Mouse (Mus musculus) hindbrain, embryonic 10.5 days (tissue): ENCODE results near the gene Mrpl54. TPM values are rescaled to one million over a fixed set of nuclear protein-coding genes. Genes with fewer than 3 reads are reported as not detected.

Experiments
- DNase-seq: peaks from one replicate; pipeline ENCODE4 v3.0.0-alpha.2; 2017; ENCODE audit warnings: low spot score
- H3K27ac ChIP-seq: fragments of 300-500 bp; sonication (generic); 2 replicates; pipeline ENCODE4 v1.5.1; 2016; ENCODE audit warnings: mild to moderate bottlenecking, moderate library complexity
- H3K27me3 ChIP-seq: fragments of 300-500 bp; sonication (generic); 2 replicates; pipeline ENCODE4 v1.6.1; 2016; ENCODE audit warnings: mild to moderate bottlenecking; ENCODE audit not compliant: poor library complexity, insufficient read depth, severe bottlenecking
- H3K36me3 ChIP-seq: fragments of 300-500 bp; sonication (generic); 2 replicates; pipeline ENCODE4 v1.6.1; 2016; ENCODE audit warnings: mild to moderate bottlenecking, moderate library complexity
- H3K4me1 ChIP-seq: fragments of 300-500 bp; sonication (generic); replicated peaks from 2 replicates; pipeline ENCODE4 v1.6.1; 2016; ENCODE audit warnings: mild to moderate bottlenecking
- H3K4me3 ChIP-seq: fragments of 300-500 bp; sonication (generic); 2 replicates; pipeline ENCODE4 v1.5.1; 2016; ENCODE audit warnings: mild to moderate bottlenecking, moderate library complexity
- H3K9me3 ChIP-seq: fragments of 300-500 bp; sonication (generic); 2 replicates; pipeline ENCODE4 v1.6.1; 2016; ENCODE audit warnings: mild to moderate bottlenecking, moderate library complexity
- WGBS: fragments of 180-500 bp; shearing (Covaris S2); methylation state at CpG from one replicate; pipeline ENCODE4 v1.1.7; 2016; 5-methylcytosine and 5-hydroxymethylcytosine counted together
- polyA plus RNA-seq: library from polyadenylated mRNA; unstranded; fragments of >200 nt; fragmentation: Nextera tagmentation; extraction: Ambion mirVana; gene quantifications from 2 replicates; pipeline ENCODE4 v1.2.1, GENCODE M21; 2016

Gene Mrpl54
- polyA plus RNA-seq = 238 and 239 TPM in 2 replicates

GRCm38 (mm10) chr10:81266211-81267105, at the start of gene Mrpl54, which contains the start of gene Apba3:
Mrpl54 (minus strand) TSS chr10:81266934.
Apba3 (plus strand) TSS chr10:81266960.
- H3K27ac ChIP-seq = peak within 1 kb of the TSS; percentile 99
- H3K4me3 ChIP-seq = peak within 1 kb of the TSS; percentile 80
- H3K4me1 ChIP-seq = peaks cover 33% of the 10 kb centered on the region
- WGBS = under 1% methylated on average over 48 of the region's 48 CpGs
- H3K9me3 ChIP-seq = no peaks in the 10 kb centered on the region
- DNase-seq = peak; percentile 96
- H3K27me3 ChIP-seq = no peaks in the 10 kb centered on the region
- peaks cover 61% of the 10 kb centered on the region for H3K36me3 ChIP-seq

- whole genome bisulfite sequencing = 92% methylated on average over 16 of the region's 16 CpGs
- no peak overlapping the region for H3K4me3 ChIP-seq
- no peaks in the 10 kb centered on the region for H3K9me3 ChIP-seq
- H3K4me1 ChIP-seq = peaks cover 40% of the 10 kb centered on the region
- peaks cover 83% of the 10 kb centered on the region for H3K36me3 ChIP-seq
- no peak overlapping the region for H3K27ac ChIP-seq
- DNase-seq = no peak
- peaks cover 9% of the 10 kb centered on the region; the same call in 1 of the 2 replicates for H3K27me3 ChIP-seq
Measured at GRCm38 (mm10) chr10:81315587-81315986, 48.9 kb upstream of the Mrpl54 start.

GRCm38 (mm10) chr10:81314201-81314600, 47.5 kb upstream of the Mrpl54 start:
- no peak for DNase-seq
- no peak overlapping the region for H3K4me3 ChIP-seq
- 79% methylated on average over 7 of the region's 7 CpGs for WGBS
- peaks cover 97% of the 10 kb centered on the region for H3K36me3 ChIP-seq
- peaks cover 31% of the 10 kb centered on the region for H3K4me1 ChIP-seq
- H3K9me3 ChIP-seq = no peaks in the 10 kb centered on the region
- peaks cover 9% of the 10 kb centered on the region; the same call in 1 of the 2 replicates for H3K27me3 ChIP-seq
- H3K27ac ChIP-seq = no peak overlapping the region

- H3K36me3 ChIP-seq = peaks cover 99% of the 10 kb centered on the region
- H3K4me1 ChIP-seq = peaks cover 25% of the 10 kb centered on the region
- 95% methylated on average over 13 of the region's 13 CpGs for WGBS
- H3K27me3 ChIP-seq = peaks cover 9% of the 10 kb centered on the region; the same call in 1 of the 2 replicates
- DNase-seq = no peak
- H3K4me3 ChIP-seq = peak overlapping the region; percentile 2; the same call in 1 of the 2 replicates
- H3K27ac ChIP-seq = no peak overlapping the region
- H3K9me3 ChIP-seq = no peaks in the 10 kb centered on the region
Measured at GRCm38 (mm10) chr10:81313581-81313980, 46.8 kb upstream of the Mrpl54 start.

- Histone ChIP-seq H3K4me1 (peaks cover 7% of the 10 kb centered on the region), H3K27ac (no peak overlapping the region), H3K9me3 (no peaks in the 10 kb centered on the region), H3K36me3 (peaks cover 100% of the 10 kb centered on the region), H3K27me3 (no peaks in the 10 kb centered on the region), H3K4me3 (no peak overlapping the region)
- 88% methylated on average over 5 of the region's 5 CpGs for WGBS
- no peak for DNase-seq
Measured at GRCm38 (mm10) chr10:81309571-81309970, 42.8 kb upstream of the Mrpl54 start.

- Histone ChIP-seq H3K9me3 (no peaks in the 10 kb centered on the region), H3K27me3 (no peaks in the 10 kb centered on the region), H3K36me3 (peaks cover 86% of the 10 kb centered on the region), H3K27ac (no peak overlapping the region), H3K4me3 (no peak overlapping the region), H3K4me1 (peaks cover 30% of the 10 kb centered on the region)
- WGBS = 95% methylated on average over 21 of the region's 21 CpGs
- DNase-seq = no peak
Measured at GRCm38 (mm10) chr10:81306837-81307682, 40.3 kb upstream of the Mrpl54 start.

GRCm38 (mm10) chr10:81306173-81306668, 39.5 kb upstream of the Mrpl54 start:
- Histone ChIP-seq H3K4me1 (peaks cover 38% of the 10 kb centered on the region), H3K4me3 (no peak overlapping the region), H3K9me3 (no peaks in the 10 kb centered on the region), H3K36me3 (peaks cover 78% of the 10 kb centered on the region), H3K27me3 (no peaks in the 10 kb centered on the region), H3K27ac (no peak overlapping the region)
- no peak for DNase-seq
- WGBS = 96% methylated on average over 12 of the region's 12 CpGs

- Histone ChIP-seq H3K27me3 (no peaks in the 10 kb centered on the region), H3K36me3 (peaks cover 72% of the 10 kb centered on the region), H3K27ac (no peak overlapping the region), H3K4me3 (no peak overlapping the region), H3K4me1 (peaks cover 44% of the 10 kb centered on the region), H3K9me3 (no peaks in the 10 kb centered on the region)
- WGBS = 95% methylated on average over 14 of the region's 14 CpGs
- no peak for DNase-seq
Measured at GRCm38 (mm10) chr10:81305663-81306062, 38.9 kb upstream of the Mrpl54 start.

GRCm38 (mm10) chr10:81304597-81305238, 38.0 kb upstream of the Mrpl54 start:
- Histone ChIP-seq H3K36me3 (peaks cover 63% of the 10 kb centered on the region), H3K9me3 (no peaks in the 10 kb centered on the region), H3K27ac (peak overlapping the region; percentile 20; the same call in 1 of the 2 replicates), H3K4me1 (peaks cover 53% of the 10 kb centered on the region), H3K4me3 (no peak overlapping the region), H3K27me3 (no peaks in the 10 kb centered on the region)
- 27% methylated on average over 9 of the region's 9 CpGs for WGBS
- DNase-seq = peak; percentile 52

GRCm38 (mm10) chr10:81303761-81304160, 37.0 kb upstream of the Mrpl54 start:
- Histone ChIP-seq H3K27me3 (no peaks in the 10 kb centered on the region), H3K27ac (peak overlapping the region; percentile 36; the same call in 1 of the 2 replicates), H3K4me3 (no peak overlapping the region), H3K36me3 (peaks cover 53% of the 10 kb centered on the region), H3K4me1 (peaks cover 62% of the 10 kb centered on the region), H3K9me3 (no peaks in the 10 kb centered on the region)
- 81% methylated on average over 7 of the region's 7 CpGs for WGBS
- no peak for DNase-seq

GRCm38 (mm10) chr10:81303258-81303657, 36.5 kb upstream of the Mrpl54 start:
- Histone ChIP-seq H3K27me3 (no peaks in the 10 kb centered on the region), H3K36me3 (peaks cover 53% of the 10 kb centered on the region), H3K4me1 (peaks cover 67% of the 10 kb centered on the region), H3K27ac (peak overlapping the region; percentile 36; the same call in 1 of the 2 replicates), H3K9me3 (no peaks in the 10 kb centered on the region), H3K4me3 (peak overlapping the region; percentile 23; the same call in 1 of the 2 replicates)
- 79% methylated on average over 10 of the region's 10 CpGs for WGBS
- DNase-seq = no peak

GRCm38 (mm10) chr10:81302781-81303218, 36.1 kb upstream of the Mrpl54 start:
- H3K4me1 ChIP-seq = peaks cover 72% of the 10 kb centered on the region
- H3K9me3 ChIP-seq = no peaks in the 10 kb centered on the region
- H3K27ac ChIP-seq = peak overlapping the region; percentile 53
- H3K4me3 ChIP-seq = peak overlapping the region; percentile 23; the same call in 1 of the 2 replicates
- DNase-seq = no peak
- WGBS = 75% methylated on average over 14 of the region's 14 CpGs
- peaks cover 52% of the 10 kb centered on the region for H3K36me3 ChIP-seq
- no peaks in the 10 kb centered on the region for H3K27me3 ChIP-seq
